Mouse (Mus musculus) neural tube, embryonic 13.5 days (tissue): ENCODE measurements around the gene BC016579. TPM values are rescaled to one million over a fixed set of nuclear protein-coding genes. Genes with fewer than 3 reads are reported as not detected.

Experiments used
- ATAC-seq: fragments of 200-750 bp; cut with Nextera tagmentation; 2 replicates; pipeline ENCODE4 v1.8.0; 2017; ENCODE audit warnings: low read depth, mild to moderate bottlenecking, moderate TSS enrichment, moderate library complexity
- H3K27ac ChIP-seq: fragments of 300-500 bp; sonication (generic); replicated peaks from 2 replicates; pipeline ENCODE4 v1.5.1; 2015; ENCODE audit warnings: moderate library complexity, mild to moderate bottlenecking, inconsistent platforms
- H3K27me3 ChIP-seq: fragments of 300-500 bp; sonication (generic); 2 replicates; pipeline ENCODE4 v1.6.1; 2015; ENCODE audit warnings: mild to moderate bottlenecking, inconsistent platforms
- H3K36me3 ChIP-seq: fragments of 300-500 bp; sonication (generic); 2 replicates; pipeline ENCODE4 v1.6.1; 2015; ENCODE audit warnings: mild to moderate bottlenecking, inconsistent platforms
- H3K4me1 ChIP-seq: fragments of 300-500 bp; sonication (generic); replicated peaks from 2 replicates; pipeline ENCODE4 v1.6.1; 2015; ENCODE audit warnings: inconsistent platforms
- H3K4me2 ChIP-seq: fragments of 300-500 bp; sonication (generic); 2 replicates; pipeline ENCODE4 v1.6.1; 2015; ENCODE audit warnings: inconsistent platforms, mild to moderate bottlenecking, moderate library complexity
- H3K4me3 ChIP-seq: fragments of 300-500 bp; sonication (generic); 2 replicates; pipeline ENCODE4 v1.5.1; 2015; ENCODE audit warnings: mild to moderate bottlenecking, inconsistent platforms
- H3K9ac ChIP-seq: fragments of 300-500 bp; sonication (generic); 2 replicates; pipeline ENCODE4 v1.6.1; 2015; ENCODE audit warnings: moderate library complexity, mild to moderate bottlenecking, inconsistent platforms
- H3K9me3 ChIP-seq: fragments of 300-500 bp; sonication (generic); 2 replicates; pipeline ENCODE4 v1.6.1; 2016; ENCODE audit warnings: inconsistent platforms
- WGBS: fragments of 180-500 bp; shearing (Covaris S2); methylation state at CpG from one replicate; pipeline ENCODE4 v1.1.7; 2015; 5-methylcytosine and 5-hydroxymethylcytosine counted together
- polyA plus RNA-seq: library from polyadenylated mRNA; unstranded; fragments of >200 nt; fragmentation: Nextera tagmentation; extraction: Ambion mirVana; gene quantifications from 2 replicates; pipeline ENCODE4 v1.2.1, GENCODE M21; 2015

The BC016579 gene
- not detected in 2 replicates for polyA plus RNA-seq

- WGBS = 6% methylated on average over 20 of the region's 20 CpGs
- no peak within 1 kb of the TSS for H3K27ac ChIP-seq
- H3K9me3 ChIP-seq = no peaks in the 10 kb centered on the region
- H3K4me1 ChIP-seq = peaks cover 7% of the 10 kb centered on the region; the same call in 1 of the 2 replicates
- peak within 1 kb of the TSS; percentile 22 for H3K4me3 ChIP-seq
- peak within 1 kb of the TSS; percentile 55 for H3K4me2 ChIP-seq
- H3K36me3 ChIP-seq = no peaks in the 10 kb centered on the region
- H3K27me3 ChIP-seq = peaks cover 20% of the 10 kb centered on the region
- ATAC-seq = no peak
- H3K9ac ChIP-seq = peak within 1 kb of the TSS; percentile 23; the same call in 1 of the 2 replicates
Measured at GRCm38 (mm10) chr16:45653934-45654332, at the start of gene BC016579. TSS of gene BC016579 (minus strand) at chr16:45654068.

- no peaks in the 10 kb centered on the region for H3K9me3 ChIP-seq
- no peak for ATAC-seq
- no peak overlapping the region for H3K4me2 ChIP-seq
- H3K4me1 ChIP-seq = peaks cover 7% of the 10 kb centered on the region
- H3K27me3 ChIP-seq = no peaks in the 10 kb centered on the region
- H3K36me3 ChIP-seq = no peaks in the 10 kb centered on the region
- no peak overlapping the region for H3K27ac ChIP-seq
- no peak overlapping the region for H3K9ac ChIP-seq
- 83% methylated on average over 5 of the region's 5 CpGs for WGBS
- no peak overlapping the region for H3K4me3 ChIP-seq
Measured at GRCm38 (mm10) chr16:45699301-45699700, 45.4 kb upstream of the BC016579 start.

GRCm38 (mm10) chr16:45697996-45698395 is 44.1 kb upstream of the BC016579 start:
- WGBS = 50% methylated on average over 6 of the region's 6 CpGs
- Histone ChIP-seq H3K36me3 (no peaks in the 10 kb centered on the region), H3K27ac (no peak overlapping the region), H3K9me3 (no peaks in the 10 kb centered on the region), H3K4me2 (no peak overlapping the region), H3K9ac (no peak overlapping the region), H3K4me3 (no peak overlapping the region), H3K27me3 (no peaks in the 10 kb centered on the region), H3K4me1 (peaks cover 7% of the 10 kb centered on the region)
- ATAC-seq = peak; percentile 60; the same call in 1 of the 2 replicates

GRCm38 (mm10) chr16:45695445-45696160 is 41.7 kb upstream of the BC016579 start:
- Histone ChIP-seq H3K9me3 (no peaks in the 10 kb centered on the region), H3K9ac (no peak overlapping the region), H3K4me1 (peaks cover 9% of the 10 kb centered on the region), H3K4me3 (no peak overlapping the region), H3K27me3 (no peaks in the 10 kb centered on the region), H3K4me2 (no peak overlapping the region), H3K36me3 (no peaks in the 10 kb centered on the region), H3K27ac (no peak overlapping the region)
- 67% methylated on average over 9 of the region's 9 CpGs for WGBS
- peak; percentile 41; the same call in 1 of the 2 replicates for ATAC-seq

GRCm38 (mm10) chr16:45693558-45693957 is 39.7 kb upstream of the BC016579 start, which contains the start of gene Tmprss7:
TSS of gene Tmprss7 (minus strand) at chr16:45693658.
- no peaks in the 10 kb centered on the region for H3K27me3 ChIP-seq
- no peak within 1 kb of the TSS for H3K9ac ChIP-seq
- H3K4me1 ChIP-seq = peaks cover 17% of the 10 kb centered on the region
- H3K27ac ChIP-seq = no peak within 1 kb of the TSS
- H3K4me2 ChIP-seq = no peak within 1 kb of the TSS
- 77% methylated on average over 10 of the region's 10 CpGs for WGBS
- no peaks in the 10 kb centered on the region for H3K36me3 ChIP-seq
- no peak within 1 kb of the TSS for H3K4me3 ChIP-seq
- ATAC-seq = no peak
- H3K9me3 ChIP-seq = no peaks in the 10 kb centered on the region

- ATAC-seq = no peak
Measured at GRCm38 (mm10) chr16:45692851-45693250, 39.0 kb upstream of the BC016579 start.

GRCm38 (mm10) chr16:45690178-45690577 is 36.3 kb upstream of the BC016579 start:
- H3K9me3 ChIP-seq = no peaks in the 10 kb centered on the region
- H3K4me2 ChIP-seq = peak overlapping the region; percentile 24; the same call in 1 of the 2 replicates
- 12% methylated on average over 4 of the region's 4 CpGs for WGBS
- H3K36me3 ChIP-seq = no peaks in the 10 kb centered on the region
- no peak overlapping the region for H3K4me3 ChIP-seq
- peak overlapping the region; percentile 74 for H3K27ac ChIP-seq
- H3K27me3 ChIP-seq = no peaks in the 10 kb centered on the region
- H3K9ac ChIP-seq = no peak overlapping the region
- ATAC-seq = peak; percentile 87; the same call in 1 of the 2 replicates
- peaks cover 12% of the 10 kb centered on the region for H3K4me1 ChIP-seq

More at GRCm38 (mm10) chr16:45692851-45693250, 39.0 kb upstream of the BC016579 start:
- peaks cover 17% of the 10 kb centered on the region for H3K4me1 ChIP-seq
- no peaks in the 10 kb centered on the region for H3K36me3 ChIP-seq
- no peak overlapping the region for H3K9ac ChIP-seq
- no peak overlapping the region for H3K4me2 ChIP-seq
- 47% methylated on average over 3 of the region's 3 CpGs for WGBS
- no peak overlapping the region for H3K27ac ChIP-seq
- no peaks in the 10 kb centered on the region for H3K9me3 ChIP-seq
- H3K4me3 ChIP-seq = no peak overlapping the region
- H3K27me3 ChIP-seq = no peaks in the 10 kb centered on the region

- H3K36me3 ChIP-seq = no peaks in the 10 kb centered on the region
- ATAC-seq = no peak
- no peak overlapping the region for H3K4me2 ChIP-seq
- H3K9ac ChIP-seq = no peak overlapping the region
- H3K9me3 ChIP-seq = no peaks in the 10 kb centered on the region
- 84% methylated on average over 3 of the region's 3 CpGs for WGBS
- no peak overlapping the region for H3K4me3 ChIP-seq
- peaks cover 10% of the 10 kb centered on the region for H3K4me1 ChIP-seq
- no peak overlapping the region for H3K27ac ChIP-seq
- no peaks in the 10 kb centered on the region for H3K27me3 ChIP-seq
Measured at GRCm38 (mm10) chr16:45686833-45687232, 33.0 kb upstream of the BC016579 start.

- H3K9ac ChIP-seq = no peak overlapping the region
- ATAC-seq = no peak
- no peak overlapping the region for H3K4me3 ChIP-seq
- H3K4me1 ChIP-seq = peaks cover 5% of the 10 kb centered on the region
- H3K9me3 ChIP-seq = no peaks in the 10 kb centered on the region
- 70% methylated on average over 3 of the region's 3 CpGs for WGBS
- no peaks in the 10 kb centered on the region for H3K27me3 ChIP-seq
- no peaks in the 10 kb centered on the region for H3K36me3 ChIP-seq
- no peak overlapping the region for H3K27ac ChIP-seq
- no peak overlapping the region for H3K4me2 ChIP-seq
Measured at GRCm38 (mm10) chr16:45685295-45685694, 31.4 kb upstream of the BC016579 start.

GRCm38 (mm10) chr16:45684815-45685214 is 30.9 kb upstream of the BC016579 start:
- ATAC-seq = no peak
- Histone ChIP-seq H3K4me3 (no peak overlapping the region), H3K27ac (no peak overlapping the region), H3K36me3 (no peaks in the 10 kb centered on the region), H3K4me1 (0 out of 2 replicates have a peak, but pooled peaks cover under 1% of the 10 kb centered on the region), H3K9me3 (no peaks in the 10 kb centered on the region), H3K27me3 (no peaks in the 10 kb centered on the region), H3K4me2 (no peak overlapping the region), H3K9ac (no peak overlapping the region)
- 14% methylated on average over 8 of the region's 8 CpGs for WGBS

- H3K27ac ChIP-seq = no peak overlapping the region
- WGBS = 31% methylated on average over 1 of the region's 1 CpGs
- H3K27me3 ChIP-seq = no peaks in the 10 kb centered on the region
- H3K4me3 ChIP-seq = no peak overlapping the region
- ATAC-seq = no peak
- no peaks in the 10 kb centered on the region for H3K4me1 ChIP-seq
- H3K9ac ChIP-seq = no peak overlapping the region
- no peaks in the 10 kb centered on the region for H3K9me3 ChIP-seq
- H3K4me2 ChIP-seq = no peak overlapping the region
- no peaks in the 10 kb centered on the region for H3K36me3 ChIP-seq
Measured at GRCm38 (mm10) chr16:45676462-45676861, 22.6 kb upstream of the BC016579 start.

- Histone ChIP-seq H3K36me3 (no peaks in the 10 kb centered on the region), H3K4me3 (no peak overlapping the region)
- WGBS = 58% methylated on average over 4 of the region's 4 CpGs
Measured at GRCm38 (mm10) chr16:45670005-45670404, 16.1 kb upstream of the BC016579 start.

More at GRCm38 (mm10) chr16:45670005-45670404, 16.1 kb upstream of the BC016579 start:
- no peak for ATAC-seq
- H3K4me1 ChIP-seq = no peaks in the 10 kb centered on the region
- no peaks in the 10 kb centered on the region for H3K27me3 ChIP-seq
- no peak overlapping the region for H3K4me2 ChIP-seq
- H3K9me3 ChIP-seq = no peaks in the 10 kb centered on the region
- H3K9ac ChIP-seq = no peak overlapping the region
- no peak overlapping the region for H3K27ac ChIP-seq
